8 mouse cellular contexts compared by ENCODE assay signal in the genomic region with DNA sequence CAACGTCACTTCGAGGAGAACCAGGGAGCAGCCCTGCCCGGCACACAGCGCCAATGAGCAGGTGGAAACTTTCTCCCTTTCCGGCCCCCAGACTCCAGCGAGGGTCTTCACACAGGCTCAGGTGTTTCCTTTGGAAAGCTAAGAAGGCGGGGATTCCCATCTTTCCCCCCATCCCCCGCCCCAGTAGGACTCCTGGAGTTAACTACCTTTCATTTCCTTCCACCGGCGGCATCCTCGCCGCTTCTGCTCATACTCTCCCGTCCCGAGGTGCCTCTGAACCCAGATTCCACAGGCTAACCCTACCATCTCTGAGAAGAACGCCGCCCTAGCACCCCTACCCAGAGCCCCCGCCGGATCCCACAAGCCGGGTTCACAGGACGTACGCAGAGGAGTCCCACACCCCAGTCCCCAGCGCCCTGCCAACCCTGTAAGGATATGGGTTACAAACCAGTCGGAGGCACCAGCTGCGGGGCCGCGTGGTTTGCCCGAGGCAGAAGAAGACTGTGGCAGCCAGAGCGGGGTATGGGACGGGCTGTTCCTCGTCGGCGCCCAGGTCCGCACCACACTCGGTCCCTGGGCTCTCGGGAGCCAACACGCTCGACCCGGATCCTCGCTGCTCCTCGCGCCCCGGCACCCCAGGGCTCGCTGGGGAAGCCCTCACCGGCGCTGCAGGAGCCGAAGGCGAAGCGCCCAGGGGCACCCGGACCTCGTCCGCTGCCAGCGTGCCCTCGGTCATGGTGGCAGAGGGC. TPM values are rescaled to one million over a fixed set of nuclear protein-coding genes. Genes with fewer than 3 reads are reported as not detected.
DNase-seq lines count a peak whose midpoint lies in the region; ATAC-seq and TF ChIP-seq lines count a peak whose summit lies in the region.

No protein-coding gene starts in this region.

- no peak for TF ChIP-seq CTCF in lung, embryonic 14.5 days (IDR thresholded peaks at IDR 0.05; ENCODE audit: low read depth)

- H3K9ac ChIP-seq in lung, embryonic 14.5 days = peak overlapping the region; percentile 68
- H3K9ac ChIP-seq in forebrain, embryonic 16.5 days (replicated peaks; ENCODE audit: low read depth, low read length) = peak overlapping the region; percentile 85
- H3K9ac ChIP-seq in neural tube, embryonic 12.5 days = peak overlapping the region; percentile 90

- H3K4me3 ChIP-seq in lung, embryonic 14.5 days (ENCODE audit: low read depth, low read length) = peak overlapping the region; percentile 65
- H3K4me3 ChIP-seq in forebrain, embryonic 16.5 days (replicated peaks; ENCODE audit: low read length) = peak overlapping the region; percentile 74
- peak overlapping the region; percentile 62 for H3K4me3 ChIP-seq in limb, embryonic 10.5 days
- H3K4me3 ChIP-seq in neural tube, embryonic 12.5 days = peak overlapping the region; percentile 86

- peaks cover 28% of the 10 kb centered on the region for H3K27me3 ChIP-seq in lung, embryonic 14.5 days (ENCODE audit: insufficient read depth, low read length)
- peaks cover 8% of the 10 kb centered on the region; the same call in 1 of the 2 replicates for H3K27me3 ChIP-seq in forebrain, embryonic 16.5 days (replicated peaks; ENCODE audit: control insufficient read depth, insufficient read depth, low read length)
- peaks cover 74% of the 10 kb centered on the region for H3K27me3 ChIP-seq in limb, embryonic 10.5 days (ENCODE audit: low read depth, poor library complexity, severe bottlenecking)
- peaks cover 48% of the 10 kb centered on the region for H3K27me3 ChIP-seq in neural tube, embryonic 12.5 days (replicated peaks)

- ATAC-seq in lung, embryonic 14.5 days (ENCODE audit: insufficient read depth) = no peak
- peak; percentile 31; the same call in 1 of the 2 replicates for ATAC-seq in forebrain, embryonic 16.5 days
- peak; percentile 10; the same call in 1 of the 2 replicates for ATAC-seq in neural tube, embryonic 12.5 days (ENCODE audit: low FRiP score, low read depth)
- ATAC-seq in monocyte, adult 5-6 weeks (replicated peaks; ENCODE audit: insufficient number of reproducible peaks, low FRiP score, low TSS enrichment, poor library complexity, severe bottlenecking) = no peak

- peaks cover 38% of the 10 kb centered on the region for H3K4me1 ChIP-seq in lung, embryonic 14.5 days (ENCODE audit: insufficient read depth)
- peaks cover 26% of the 10 kb centered on the region for H3K4me1 ChIP-seq in forebrain, embryonic 16.5 days (replicated peaks; ENCODE audit: control insufficient read depth, insufficient read depth, low read length)
- H3K4me1 ChIP-seq in limb, embryonic 10.5 days = peaks cover 69% of the 10 kb centered on the region
- H3K4me1 ChIP-seq in neural tube, embryonic 12.5 days = peaks cover 44% of the 10 kb centered on the region

- H3K4me2 ChIP-seq in lung, embryonic 14.5 days = peak overlapping the region; percentile 98
- peak overlapping the region; percentile 75 for H3K4me2 ChIP-seq in forebrain, embryonic 16.5 days (ENCODE audit: low read length)
- H3K4me2 ChIP-seq in neural tube, embryonic 12.5 days (replicated peaks) = peak overlapping the region; percentile 91

- 1% methylated on average over 53 of the region's 53 CpGs for WGBS in lung, embryonic 14.5 days
- WGBS in forebrain, embryonic 16.5 days = 2% methylated on average over 53 of the region's 53 CpGs
- under 1% methylated on average over 53 of the region's 53 CpGs for WGBS in limb, embryonic 10.5 days
- WGBS in neural tube, embryonic 12.5 days = 1% methylated on average over 53 of the region's 53 CpGs

- peak; percentile 61 to 87 for DNase-seq in adrenal gland, adult (ENCODE audit: inconsistent age in 2 of 2, low spot score in 1 of 2)
- DNase-seq in adrenal gland, adult 8-10 months = no peak
- peak; percentile 46 for DNase-seq in lung, embryonic 14.5 days
- DNase-seq in lung, adult 18-20 months = no peak
- DNase-seq in limb, embryonic 10.5 days (ENCODE audit: low spot score) = peak; percentile 61

- H3K36me3 ChIP-seq in lung, embryonic 14.5 days (ENCODE audit: insufficient read depth) = no peaks in the 10 kb centered on the region
- no peaks in the 10 kb centered on the region for H3K36me3 ChIP-seq in forebrain, embryonic 16.5 days (ENCODE audit: control insufficient read depth, insufficient read depth)
- H3K36me3 ChIP-seq in limb, embryonic 10.5 days = peaks cover 5% of the 10 kb centered on the region; the same call in 1 of the 2 replicates
- no peaks in the 10 kb centered on the region for H3K36me3 ChIP-seq in neural tube, embryonic 12.5 days

- H3K27ac ChIP-seq in lung, embryonic 14.5 days (ENCODE audit: low read depth) = no peak overlapping the region
- peak overlapping the region; percentile 74 for H3K27ac ChIP-seq in forebrain, embryonic 16.5 days (ENCODE audit: low read length)
- H3K27ac ChIP-seq in limb, embryonic 10.5 days = peak overlapping the region; percentile 90
- H3K27ac ChIP-seq in neural tube, embryonic 12.5 days = peak overlapping the region; percentile 34; the same call in 1 of the 2 replicates

- no peaks in the 10 kb centered on the region for H3K9me3 ChIP-seq in lung, embryonic 14.5 days (ENCODE audit: low read depth, low read length)
- no peaks in the 10 kb centered on the region for H3K9me3 ChIP-seq in forebrain, embryonic 16.5 days (ENCODE audit: control insufficient read depth, low read length)
- H3K9me3 ChIP-seq in limb, embryonic 10.5 days (replicated peaks) = no peaks in the 10 kb centered on the region
- H3K9me3 ChIP-seq in neural tube, embryonic 12.5 days = no peaks in the 10 kb centered on the region

RNA-seq across cellular contexts. Expression of gene Cacna1h, which starts 1.0 kb away (rescaled TPM):
- 100 to 1,000 TPM; 117 to 206 (median 157) TPM for total RNA-seq in adrenal gland, adult 8-10 months (2022)
- polyA plus RNA-seq in lung, embryonic 14.5 days (2014; fragmentation: Nextera tagmentation; extraction: Ambion mirVana) = 3.6 and 4.4 TPM in 2 replicates
- polyA plus RNA-seq in forebrain, embryonic 16.5 days (2015; fragmentation: Nextera tagmentation; extraction: Ambion mirVana) = 12.4 and 14.7 TPM in 2 replicates
- polyA plus RNA-seq in limb, embryonic 10.5 days (2016; fragmentation: Nextera tagmentation; extraction: Ambion mirVana) = 1.8 and 3.2 TPM in 2 replicates
- polyA plus RNA-seq in neural tube, embryonic 12.5 days (2016; fragmentation: Nextera tagmentation; extraction: Ambion mirVana) = 13.0 and 15.2 TPM in 2 replicates
- total RNA-seq in monocyte, adult 5-6 weeks (2017) = 0.48 to 0.97 TPM in 2 of 3 replicates, not detected in the other

RNA-seq across cellular contexts. Expression of gene Tekt4, which starts 21.8 kb away (rescaled TPM):
- total RNA-seq in adrenal gland, adult 8-10 months (2022) = under 1 TPM in 2 of 4 experiments, not detected in 2; 0.23 to 0.45 TPM
- polyA plus RNA-seq in lung, embryonic 14.5 days (2014; fragmentation: Nextera tagmentation; extraction: Ambion mirVana) = 0.18 and 0.20 TPM in 2 replicates
- 0.80 and 0.88 TPM in 2 replicates for polyA plus RNA-seq in forebrain, embryonic 16.5 days (2015; fragmentation: Nextera tagmentation; extraction: Ambion mirVana)
- not detected in 2 replicates for polyA plus RNA-seq in limb, embryonic 10.5 days (2016; fragmentation: Nextera tagmentation; extraction: Ambion mirVana)
- polyA plus RNA-seq in neural tube, embryonic 12.5 days (2016; fragmentation: Nextera tagmentation; extraction: Ambion mirVana) = 0.38 and 0.51 TPM in 2 replicates
- not detected in 3 replicates for total RNA-seq in monocyte, adult 5-6 weeks (2017)

Comparison
In these comparisons a context has a peak if more than half of its experiments do, and no peak if none do; other contexts are left out.
1. DNase-seq: peak in adrenal gland, adult (2 of 2), lung, embryonic 14.5 days (single experiment) and limb, embryonic 10.5 days (single experiment); none in adrenal gland, adult 8-10 months (single experiment) and lung, adult 18-20 months (0 of 2).
2. ATAC-seq: peak in forebrain, embryonic 16.5 days (single experiment) and neural tube, embryonic 12.5 days (single experiment); none in lung, embryonic 14.5 days (single experiment) and monocyte, adult 5-6 weeks (single experiment).
3. Peak in every context shown above with its lines, with median percentiles within 50 percentile points of each other: H3K4me2 ChIP-seq, H3K4me3 ChIP-seq and H3K9ac ChIP-seq.